Mouse (Mus musculus): ENCODE measurements around the gene Sugct.

DNA sequence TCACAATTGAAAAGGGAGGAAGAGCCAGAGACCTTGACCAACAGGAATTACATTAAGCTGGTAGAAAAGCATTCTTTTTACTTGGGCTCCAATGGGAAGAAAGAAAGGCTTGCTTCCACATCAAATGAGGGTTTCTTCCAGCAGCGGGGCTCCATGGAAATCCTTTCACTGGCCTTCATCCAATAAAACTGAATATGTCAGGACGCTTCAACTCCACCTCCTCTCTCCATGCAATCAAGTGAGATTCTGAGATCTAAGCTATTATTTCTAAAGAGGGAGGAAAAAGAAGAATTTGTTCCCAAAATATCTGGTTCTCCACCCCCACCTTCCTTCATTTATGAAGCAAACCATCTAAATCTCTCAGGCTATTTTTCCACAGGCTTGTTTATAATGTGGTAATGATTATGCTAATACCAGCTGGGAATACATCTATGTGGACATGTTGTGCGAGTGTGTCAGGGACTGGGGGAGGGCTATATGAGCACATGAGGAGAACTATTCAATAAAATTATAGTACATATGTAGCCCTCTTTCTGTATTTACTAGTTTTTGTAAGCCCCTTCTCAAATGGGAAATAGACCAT lies 505.1 kb downstream of the Sugct start:
- TF ChIP-seq CTCF (IDR thresholded peaks at IDR 0.05; ENCODE audit: low read depth, low read length) (no peak), POLR2A (IDR thresholded peaks at IDR 0.05; ENCODE audit: extremely low read depth, insufficient read depth, low read length) (no peak)
